Mouse (Mus musculus): ENCODE measurements around the gene Exd1. TPM values are rescaled to one million over a fixed set of nuclear protein-coding genes. Genes with fewer than 3 reads are reported as not detected.
A peak's percentile ranks its signal among the peaks of the same experiment; 100 is the strongest.

Gene Exd1
- polyA plus RNA-seq, 1 experiment from 2014 or later = 0.54 TPM

- peaks cover 23% of the 10 kb centered on the region; the same call in 1 of the 2 replicates for H3K36me3 ChIP-seq
- no peaks in the 10 kb centered on the region for H3K4me1 ChIP-seq
- no peak overlapping the region for H3K4me3 ChIP-seq
- H3K9ac ChIP-seq = no peak overlapping the region
- WGBS = 88% methylated on average over 7 of the region's 7 CpGs
- ATAC-seq (ENCODE audit: low FRiP score) = no peak
- H3K27me3 ChIP-seq = no peaks in the 10 kb centered on the region
- H3K4me2 ChIP-seq (replicated peaks) = no peak overlapping the region
- H3K27ac ChIP-seq = no peak overlapping the region
- no peaks in the 10 kb centered on the region for H3K9me3 ChIP-seq (replicated peaks)
Observed at GRCm38 (mm10) chr2:119566182-119566855, 18.9 kb upstream of the Exd1 start.

GRCm38 (mm10) chr2:119565284-119565683, 17.9 kb upstream of the Exd1 start:
- H3K36me3 ChIP-seq = peaks cover 23% of the 10 kb centered on the region; the same call in 1 of the 2 replicates
- H3K9ac ChIP-seq = no peak overlapping the region
- H3K4me1 ChIP-seq = no peaks in the 10 kb centered on the region
- no peaks in the 10 kb centered on the region for H3K9me3 ChIP-seq (replicated peaks)
- H3K4me2 ChIP-seq (replicated peaks) = no peak overlapping the region
- no peak for ATAC-seq (ENCODE audit: low FRiP score)
- H3K4me3 ChIP-seq = no peak overlapping the region
- no peak overlapping the region for H3K27ac ChIP-seq
- 92% methylated on average over 4 of the region's 4 CpGs for WGBS
- no peaks in the 10 kb centered on the region for H3K27me3 ChIP-seq

DNA sequence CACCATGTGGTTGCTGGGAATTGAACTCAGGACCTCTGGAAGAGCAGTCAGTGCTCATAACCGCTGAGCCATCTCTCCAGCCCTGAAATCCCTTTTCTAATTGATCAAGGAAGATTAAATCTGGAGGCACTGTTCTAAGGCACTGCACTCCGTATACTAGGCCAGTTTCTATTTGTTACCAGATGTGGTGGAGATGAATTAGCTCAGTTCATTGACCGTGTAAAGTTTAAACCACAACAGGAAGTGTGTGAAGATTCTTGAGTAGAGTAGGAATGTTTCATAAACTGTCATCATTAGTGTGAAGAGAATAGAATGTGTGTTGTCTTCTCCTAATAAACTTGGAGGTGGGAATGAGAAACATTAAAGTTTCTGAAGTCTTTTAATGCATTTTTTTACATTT, 14.4 kb upstream of the Exd1 start:
- WGBS = 89% methylated on average over 3 of the region's 3 CpGs
- peaks cover 16% of the 10 kb centered on the region; the same call in 1 of the 2 replicates for H3K36me3 ChIP-seq
- H3K4me1 ChIP-seq = no peaks in the 10 kb centered on the region
- H3K9me3 ChIP-seq (replicated peaks) = no peaks in the 10 kb centered on the region
- H3K27ac ChIP-seq = no peak overlapping the region
- H3K27me3 ChIP-seq = no peaks in the 10 kb centered on the region
- H3K4me2 ChIP-seq (replicated peaks) = no peak overlapping the region
- H3K9ac ChIP-seq = no peak overlapping the region
- ATAC-seq (ENCODE audit: low FRiP score) = no peak
- H3K4me3 ChIP-seq = no peak overlapping the region

GRCm38 (mm10) chr2:119558737-119559340, 11.4 kb upstream of the Exd1 start:
- Histone ChIP-seq H3K4me3 (no peak overlapping the region), H3K27ac (no peak overlapping the region), H3K9ac (no peak overlapping the region), H3K4me1 (no peaks in the 10 kb centered on the region), H3K4me2 (replicated peaks) (no peak overlapping the region), H3K36me3 (peaks cover 7% of the 10 kb centered on the region; the same call in 1 of the 2 replicates), H3K9me3 (replicated peaks) (no peaks in the 10 kb centered on the region), H3K27me3 (no peaks in the 10 kb centered on the region)
- WGBS = 85% methylated on average over 7 of the region's 7 CpGs
- no peak for ATAC-seq (ENCODE audit: low FRiP score)

DNA sequence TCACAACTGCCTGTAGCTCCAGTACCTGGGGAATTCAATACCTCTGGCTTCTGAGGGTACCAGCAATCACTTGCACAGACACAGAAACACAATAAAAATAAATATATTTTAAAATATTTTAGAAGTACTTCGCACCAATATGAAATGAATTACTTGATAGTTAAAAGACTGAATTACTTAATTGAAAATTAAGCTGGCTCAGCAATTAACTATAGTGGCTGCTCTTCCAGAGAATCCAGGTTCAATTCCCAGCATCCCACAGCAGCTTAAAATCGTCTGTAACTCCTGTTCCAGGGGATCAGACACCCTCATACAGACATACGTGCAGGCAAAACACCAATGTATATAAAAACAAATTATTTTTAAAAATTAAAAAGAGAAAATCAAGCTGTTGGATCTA, 10.6 kb upstream of the Exd1 start:
- Histone ChIP-seq H3K27me3 (no peaks in the 10 kb centered on the region), H3K4me2 (replicated peaks) (no peak overlapping the region), H3K27ac (no peak overlapping the region), H3K9ac (no peak overlapping the region), H3K9me3 (replicated peaks) (no peaks in the 10 kb centered on the region), H3K4me1 (no peaks in the 10 kb centered on the region), H3K4me3 (no peak overlapping the region), H3K36me3 (peaks cover 5% of the 10 kb centered on the region; the same call in 1 of the 2 replicates)
- ATAC-seq (ENCODE audit: low FRiP score) = no peak
- 92% methylated on average over 3 of the region's 3 CpGs for WGBS

GRCm38 (mm10) chr2:119549678-119550077, 2.3 kb upstream of the Exd1 start:
- Histone ChIP-seq H3K4me2 (replicated peaks) (no peak overlapping the region), H3K36me3 (no peaks in the 10 kb centered on the region), H3K4me3 (no peak overlapping the region), H3K27ac (no peak overlapping the region), H3K27me3 (no peaks in the 10 kb centered on the region), H3K4me1 (peaks cover 12% of the 10 kb centered on the region), H3K9me3 (replicated peaks) (no peaks in the 10 kb centered on the region), H3K9ac (no peak overlapping the region)
- 74% methylated on average over 2 of the region's 2 CpGs for WGBS
- ATAC-seq (ENCODE audit: low FRiP score) = no peak

- H3K27ac ChIP-seq = no peak overlapping the region
- 76% methylated on average over 5 of the region's 5 CpGs for WGBS
- peak overlapping the region; percentile 78 for H3K4me3 ChIP-seq
- H3K4me1 ChIP-seq = peaks cover 12% of the 10 kb centered on the region
- H3K9ac ChIP-seq = peak overlapping the region; percentile 79; the same call in 1 of the 2 replicates
- no peaks in the 10 kb centered on the region for H3K9me3 ChIP-seq (replicated peaks)
- H3K4me2 ChIP-seq (replicated peaks) = peak overlapping the region; percentile 67
- no peaks in the 10 kb centered on the region for H3K27me3 ChIP-seq
- H3K36me3 ChIP-seq = no peaks in the 10 kb centered on the region
- ATAC-seq (ENCODE audit: low FRiP score) = no peak
Observed at GRCm38 (mm10) chr2:119548691-119549090, 1.3 kb upstream of the Exd1 start.

- Histone ChIP-seq H3K4me1 (peaks cover 12% of the 10 kb centered on the region), H3K36me3 (no peaks in the 10 kb centered on the region), H3K27me3 (no peaks in the 10 kb centered on the region), H3K9ac (peak overlapping the region; percentile 79), H3K4me3 (peak overlapping the region; percentile 78), H3K27ac (no peak overlapping the region), H3K9me3 (replicated peaks) (no peaks in the 10 kb centered on the region), H3K4me2 (replicated peaks) (peak overlapping the region; percentile 67)
- ATAC-seq (ENCODE audit: low FRiP score) = no peak
- WGBS = 14% methylated on average over 3 of the region's 3 CpGs
Observed at GRCm38 (mm10) chr2:119548371-119548660, 889 bp upstream of the Exd1 start.

DNA sequence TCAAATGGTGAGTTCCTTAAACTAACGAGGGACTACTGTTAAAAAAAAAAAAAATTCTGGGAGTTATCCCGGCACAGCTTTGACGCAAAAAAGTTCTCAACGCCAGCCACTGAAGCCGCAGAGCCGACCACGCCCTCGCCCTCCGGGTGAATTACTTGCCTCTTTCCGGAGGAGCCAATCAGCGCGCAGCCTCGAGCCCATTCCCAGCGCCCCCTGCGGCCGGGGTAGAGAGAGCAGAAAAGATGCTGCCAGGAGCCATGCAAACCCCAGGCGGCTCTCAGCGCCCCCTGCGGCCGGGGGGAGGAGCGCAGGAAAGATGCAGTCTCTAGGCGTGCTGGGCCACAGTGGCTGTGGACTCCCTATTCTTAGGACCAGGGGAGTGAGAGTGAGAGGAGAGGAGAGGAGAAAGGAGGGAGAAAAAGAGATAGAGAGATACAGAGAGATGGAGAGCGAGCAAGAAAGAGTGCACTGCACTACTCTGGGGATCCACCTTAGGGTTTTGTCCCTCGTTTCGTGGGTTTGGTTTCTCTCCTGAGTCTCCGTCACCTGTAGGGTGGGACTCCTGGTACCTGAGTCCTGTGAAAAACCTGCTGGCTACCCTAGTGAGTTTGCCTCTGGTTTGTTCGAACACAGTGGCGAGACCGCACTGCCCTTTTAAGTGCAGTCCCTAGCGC, 442 bp downstream of the Exd1 start:
- H3K9ac ChIP-seq = peak overlapping the region; percentile 79; the same call in 1 of the 2 replicates
- peak overlapping the region; percentile 76 for H3K27ac ChIP-seq
- H3K9me3 ChIP-seq (replicated peaks) = no peaks in the 10 kb centered on the region
- H3K4me1 ChIP-seq = peaks cover 12% of the 10 kb centered on the region
- no peaks in the 10 kb centered on the region for H3K36me3 ChIP-seq
- WGBS = under 1% methylated on average over 30 of the region's 30 CpGs
- ATAC-seq (ENCODE audit: low FRiP score) = peak; percentile 69
- H3K4me3 ChIP-seq = peak overlapping the region; percentile 78
- H3K4me2 ChIP-seq (replicated peaks) = peak overlapping the region; percentile 67
- no peaks in the 10 kb centered on the region for H3K27me3 ChIP-seq

DNA sequence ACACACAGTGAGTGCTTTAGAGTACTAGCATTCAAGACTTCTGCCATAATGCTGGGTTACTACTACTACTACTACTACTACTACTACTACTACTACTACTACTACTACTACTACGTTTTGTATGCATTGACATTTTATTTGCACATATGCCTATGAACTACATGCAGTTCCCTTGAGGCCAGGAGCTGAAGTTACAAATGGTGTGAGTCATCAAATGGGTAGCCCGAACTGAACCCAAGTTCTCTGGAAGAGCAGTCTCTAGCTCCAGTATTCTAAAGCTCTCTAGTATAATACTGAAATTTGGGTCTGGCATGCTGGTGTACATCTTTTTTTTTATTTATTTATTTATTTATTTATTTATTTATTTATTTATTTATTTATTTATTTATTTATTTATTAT, 3.8 kb downstream of the Exd1 start:
- no peak for ATAC-seq (ENCODE audit: low FRiP score)
- Histone ChIP-seq H3K4me2 (replicated peaks) (no peak overlapping the region), H3K4me3 (no peak overlapping the region), H3K27ac (no peak overlapping the region), H3K9ac (no peak overlapping the region), H3K4me1 (peaks cover 5% of the 10 kb centered on the region), H3K27me3 (no peaks in the 10 kb centered on the region), H3K36me3 (no peaks in the 10 kb centered on the region), H3K9me3 (replicated peaks) (no peaks in the 10 kb centered on the region)
- WGBS = 76% methylated on average over 2 of the region's 2 CpGs

- H3K9ac ChIP-seq = no peak overlapping the region
- no peaks in the 10 kb centered on the region for H3K4me1 ChIP-seq
- no peak overlapping the region for H3K4me3 ChIP-seq
- H3K9me3 ChIP-seq (replicated peaks) = no peaks in the 10 kb centered on the region
- 26% methylated on average over 1 of the region's 1 CpGs for WGBS
- H3K27ac ChIP-seq = no peak overlapping the region
- no peak for ATAC-seq (ENCODE audit: low FRiP score)
- H3K4me2 ChIP-seq (replicated peaks) = no peak overlapping the region
- no peaks in the 10 kb centered on the region for H3K27me3 ChIP-seq
- no peaks in the 10 kb centered on the region for H3K36me3 ChIP-seq
Observed at GRCm38 (mm10) chr2:119542106-119542505, 5.3 kb downstream of the Exd1 start.

DNA sequence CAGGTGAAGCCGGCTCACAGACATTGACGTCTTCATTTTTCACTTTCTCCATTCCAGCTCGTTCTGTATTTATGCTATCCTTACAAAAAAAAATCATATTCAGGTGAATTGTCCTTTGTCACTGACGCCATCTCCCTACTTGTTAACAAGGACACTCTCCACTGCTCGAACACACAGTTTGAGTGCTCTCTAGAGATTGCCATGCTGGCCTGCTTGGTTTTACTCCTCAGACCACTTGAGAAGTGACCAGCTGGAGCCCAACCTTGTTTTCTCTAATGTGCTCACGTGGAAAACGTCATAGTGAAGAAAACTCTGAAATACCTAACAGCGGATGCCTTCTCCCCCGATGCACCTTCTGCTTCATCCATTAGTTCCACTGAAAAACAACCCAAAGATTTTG, 8.6 kb downstream of the Exd1 start:
- Histone ChIP-seq H3K36me3 (no peaks in the 10 kb centered on the region), H3K27ac (no peak overlapping the region), H3K4me1 (no peaks in the 10 kb centered on the region), H3K4me3 (no peak overlapping the region), H3K27me3 (no peaks in the 10 kb centered on the region), H3K9me3 (replicated peaks) (no peaks in the 10 kb centered on the region), H3K9ac (no peak overlapping the region), H3K4me2 (replicated peaks) (no peak overlapping the region)
- WGBS = 80% methylated on average over 9 of the region's 9 CpGs
- ATAC-seq (ENCODE audit: low FRiP score) = no peak

Measured in hindbrain, embryonic 12.5 days (tissue).